Mouse (Mus musculus): ENCODE data around the gene Gm21698.
"Not testable (repeated sequence)": the region's sequence is repeated elsewhere in the genome, so short reads cannot be mapped to it uniquely, and the experiment has no call there.

Gm21698 gene

DNA sequence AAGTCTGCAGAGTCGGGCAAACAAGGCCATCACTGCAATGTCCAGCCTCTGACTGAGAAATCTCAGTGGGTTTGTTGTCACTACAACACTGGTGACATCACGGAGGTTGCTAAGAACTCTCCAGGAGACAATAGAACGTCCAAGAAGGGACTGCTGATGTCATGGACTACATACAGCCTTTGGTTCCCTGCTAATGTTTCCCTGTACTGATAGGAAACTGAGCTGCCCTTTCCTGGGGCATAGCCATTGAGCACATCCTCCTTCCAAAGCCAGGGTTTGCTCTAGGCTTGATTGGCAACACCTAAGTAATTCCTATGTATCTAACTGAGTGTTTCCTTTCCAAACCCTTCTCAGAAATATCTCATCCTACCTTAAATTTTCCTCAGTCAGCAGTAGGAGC is at the start of gene Gm21698:
TSS of gene Gm21698 (minus strand) at position 101 of the 400 bp plus-strand sequence.
- DNase-seq: not testable (repeated sequence)

DNA sequence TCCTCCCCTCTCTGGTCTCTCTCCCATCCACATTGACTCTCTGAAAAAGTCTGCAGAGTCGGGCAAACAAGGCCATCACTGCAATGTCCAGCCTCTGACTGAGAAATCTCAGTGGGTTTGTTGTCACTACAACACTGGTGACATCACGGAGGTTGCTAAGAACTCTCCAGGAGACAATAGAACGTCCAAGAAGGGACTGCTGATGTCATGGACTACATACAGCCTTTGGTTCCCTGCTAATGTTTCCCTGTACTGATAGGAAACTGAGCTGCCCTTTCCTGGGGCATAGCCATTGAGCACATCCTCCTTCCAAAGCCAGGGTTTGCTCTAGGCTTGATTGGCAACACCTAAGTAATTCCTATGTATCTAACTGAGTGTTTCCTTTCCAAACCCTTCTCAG is 34.4 kb upstream of the Gm21698 start, which contains the start of gene Gm5862:
TSS of gene Gm5862 (minus strand) at position 101 of the 400 bp plus-strand sequence.
- DNase-seq: not testable (repeated sequence)

- not testable (repeated sequence) for DNase-seq
Measured at GRCm38 (mm10) chr5:26007697-26008096, 19.2 kb upstream of the Gm21698 start.

GRCm38 (mm10) chr5:26006937-26007695 is 18.7 kb upstream of the Gm21698 start:
- peak; percentile 31 for DNase-seq

GRCm38 (mm10) chr5:26004698-26005097 is 16.2 kb upstream of the Gm21698 start, which contains the start of gene Gm1979:
Gene Gm1979 (minus strand): TSS chr5:26004798.
- not testable (repeated sequence) for DNase-seq

DNA sequence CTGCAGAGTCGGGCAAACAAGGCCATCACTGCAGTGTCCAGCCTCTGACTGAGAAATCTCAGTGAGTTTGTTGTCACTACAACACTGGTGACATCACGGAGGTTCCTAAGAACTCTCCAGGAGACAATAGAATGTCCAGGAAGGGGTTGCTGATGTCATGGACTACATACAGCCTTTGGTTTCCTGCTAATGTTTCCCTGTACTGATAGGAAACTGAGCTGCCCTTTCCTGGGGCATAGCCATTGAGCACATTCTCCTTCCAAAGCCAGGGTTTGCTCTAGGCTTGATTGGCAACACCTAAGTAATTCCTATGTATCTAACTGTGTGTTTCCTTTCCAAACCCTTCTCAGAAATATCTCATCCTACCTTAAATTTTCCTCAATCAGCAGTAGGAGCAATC is 15.9 kb downstream of the Gm21698 start, which contains the start of gene Gm21680:
TSS of gene Gm21680 (minus strand) at position 101 of the 400 bp plus-strand sequence.
- not testable (repeated sequence) for DNase-seq

GRCm38 (mm10) chr5:25957050-25957449 is 31.4 kb downstream of the Gm21698 start:
- DNase-seq: not testable (repeated sequence)

DNA sequence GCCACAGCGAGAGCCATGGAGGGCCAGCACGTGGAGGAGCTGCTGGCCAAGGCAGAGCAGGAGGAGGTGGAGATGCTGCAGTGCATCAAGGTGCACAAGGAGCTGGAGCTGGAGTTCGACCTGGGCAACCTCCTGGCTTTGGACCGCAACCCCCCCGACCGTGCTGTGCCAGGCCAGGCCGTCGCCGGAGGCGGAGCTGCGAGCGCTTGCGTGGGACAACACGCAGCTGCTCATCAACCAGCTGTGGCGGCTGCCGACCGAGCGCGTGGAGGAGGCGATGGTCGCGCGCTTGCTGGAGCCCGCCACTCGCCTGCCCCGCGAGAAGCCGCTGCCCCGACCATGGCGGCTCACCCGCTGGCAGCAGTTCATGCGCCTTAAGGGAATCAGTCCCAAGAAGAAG is 31.8 kb downstream of the Gm21698 start:
- not testable (repeated sequence) for DNase-seq

DNA sequence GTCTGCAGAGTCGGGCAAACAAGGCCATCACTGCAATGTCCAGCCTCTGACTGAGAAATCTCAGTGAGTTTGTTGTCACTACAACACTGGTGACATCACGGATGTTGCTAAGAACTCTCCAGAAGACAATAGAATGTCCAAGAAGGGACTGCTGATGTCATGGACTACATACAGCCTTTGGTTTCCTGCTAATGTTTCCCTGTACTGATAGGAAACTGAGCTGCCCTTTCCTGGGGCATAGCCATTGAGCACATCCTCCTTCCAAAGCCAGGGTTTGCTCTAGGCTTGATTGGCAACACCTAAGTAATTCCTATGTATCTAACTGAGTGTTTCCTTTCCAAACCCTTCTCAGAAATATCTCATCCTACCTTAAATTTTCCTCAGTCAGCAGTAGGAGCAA is 34.1 kb downstream of the Gm21698 start, which contains the start of gene Gm21671:
TSS of gene Gm21671 (minus strand) at position 101 of the 400 bp plus-strand sequence.
- not testable (repeated sequence) for DNase-seq

- not testable (repeated sequence) for DNase-seq
Measured at GRCm38 (mm10) chr5:25945391-25945790, 43.1 kb downstream of the Gm21698 start.

DNA sequence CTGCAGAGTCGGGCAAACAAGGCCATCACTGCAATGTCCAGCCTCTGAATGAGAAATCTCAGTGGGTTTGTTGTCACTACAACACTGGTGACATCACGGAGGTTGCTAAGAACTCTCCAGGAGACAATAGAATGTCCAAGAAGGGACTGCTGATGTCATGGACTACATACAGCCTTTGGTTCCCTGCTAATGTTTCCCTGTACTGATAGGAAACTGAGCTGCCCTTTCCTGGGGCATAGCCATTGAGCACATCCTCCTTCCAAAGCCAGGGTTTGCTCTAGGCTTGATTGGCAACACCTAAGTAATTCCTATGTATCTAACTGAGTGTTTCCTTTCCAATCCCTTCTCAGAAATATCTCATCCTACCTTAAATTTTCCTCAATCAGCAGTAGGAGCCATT is 46.2 kb downstream of the Gm21698 start, which contains the start of gene Gm21663:
TSS of gene Gm21663 (minus strand) at position 101 of the 400 bp plus-strand sequence.
- DNase-seq: not testable (repeated sequence)

All from cerebellum, adult 11-12 months (tissue).